Mouse (Mus musculus) hindbrain, embryonic 14.5 days (tissue): ENCODE results near the gene Tead4. TPM values are rescaled to one million over a fixed set of nuclear protein-coding genes. Genes with fewer than 3 reads are reported as not detected.
A peak's percentile ranks its signal among the peaks of the same experiment; 100 is the strongest.

Experiments used
- ATAC-seq: fragments of 200-750 bp; cut with Nextera tagmentation; 2 replicates; pipeline ENCODE4 v1.8.0; 2017; ENCODE audit warnings: moderate number of reproducible peaks, mild to moderate bottlenecking, moderate TSS enrichment, moderate library complexity; ENCODE audit not compliant: low FRiP score
- DNase-seq: peaks from one replicate; pipeline ENCODE4 v3.0.0-alpha.2; 2015; ENCODE audit warnings: low spot score
- H3K27ac ChIP-seq: fragments of 300-500 bp; sonication (generic); 2 replicates; pipeline ENCODE4 v1.5.1; 2014; ENCODE audit warnings: mild to moderate bottlenecking, moderate library complexity
- H3K27me3 ChIP-seq: fragments of 300-500 bp; sonication (generic); 2 replicates; pipeline ENCODE4 v1.6.1; 2014; ENCODE audit warnings: mild to moderate bottlenecking, low read length, mixed read lengths; ENCODE audit not compliant: control insufficient read depth, insufficient read depth
- H3K36me3 ChIP-seq: fragments of 300-500 bp; sonication (generic); replicated peaks from 2 replicates; pipeline ENCODE4 v1.6.1; 2014; ENCODE audit not compliant: control insufficient read depth, insufficient read depth
- H3K4me1 ChIP-seq: fragments of 300-500 bp; sonication (generic); replicated peaks from 2 replicates; pipeline ENCODE4 v1.6.1; 2014; ENCODE audit warnings: antibody characterized with exemption, low read length, mixed read lengths; ENCODE audit not compliant: control insufficient read depth, insufficient read depth
- H3K4me2 ChIP-seq: fragments of 300-500 bp; sonication (generic); replicated peaks from 2 replicates; pipeline ENCODE4 v1.6.1; 2014; ENCODE audit warnings: mild to moderate bottlenecking, moderate library complexity
- H3K4me3 ChIP-seq: fragments of 300-500 bp; sonication (generic); replicated peaks from 2 replicates; pipeline ENCODE4 v1.5.1; 2014; ENCODE audit warnings: mild to moderate bottlenecking, low read length
- H3K9ac ChIP-seq: fragments of 300-500 bp; sonication (generic); 2 replicates; pipeline ENCODE4 v1.6.1; 2014
- H3K9me3 ChIP-seq: fragments of 300-500 bp; sonication (generic); 2 replicates; pipeline ENCODE4 v1.6.1; 2016; ENCODE audit warnings: low read length; ENCODE audit not compliant: control insufficient read depth
- WGBS: fragments of 180-500 bp; shearing (Covaris S2); extraction: QIAGEN DNeasy Blood & Tissue Kit; methylation state at CpG from one replicate; pipeline ENCODE4 v1.1.7; 2014; 5-methylcytosine and 5-hydroxymethylcytosine counted together
- polyA plus RNA-seq: library from polyadenylated mRNA; unstranded; fragments of >200 nt; fragmentation: Nextera tagmentation; extraction: Ambion mirVana; gene quantifications from 2 replicates; pipeline ENCODE4 v1.2.1, GENCODE M21; 2014

The Tead4 gene
- polyA plus RNA-seq, 1 experiment from 2014 or later: 0.32 TPM

DNA sequence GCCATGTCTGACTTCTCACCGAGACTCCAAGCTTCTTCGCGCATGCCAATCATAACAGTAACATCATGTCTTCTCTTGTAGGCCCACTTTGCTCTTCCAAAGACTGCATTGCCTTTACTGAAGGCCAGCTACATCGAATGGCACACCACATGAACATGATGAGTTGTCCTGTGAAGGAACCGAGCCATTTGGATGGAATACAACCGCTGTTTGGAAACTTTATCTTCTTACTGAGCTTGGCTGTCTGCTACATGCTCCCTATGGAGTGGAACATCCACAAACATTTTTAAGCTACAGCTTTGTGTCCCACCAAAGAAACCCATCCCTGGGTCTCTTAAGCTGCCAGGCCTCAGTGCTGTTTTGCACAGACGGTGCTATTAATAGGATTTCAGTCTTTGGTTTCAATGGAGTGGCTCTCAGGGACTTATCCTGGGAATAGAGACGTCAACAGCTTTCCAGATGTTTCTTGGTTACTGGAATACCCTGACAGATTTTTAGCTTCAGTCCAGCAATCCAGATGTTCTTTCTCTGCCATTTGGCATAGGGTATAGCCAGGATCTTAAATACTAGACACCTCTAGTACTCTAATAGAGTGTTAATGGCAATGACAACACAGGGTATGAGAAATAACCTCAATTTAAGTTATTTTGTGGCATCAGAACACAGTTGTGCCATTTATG is 92.0 kb downstream of the Tead4 start:
- H3K36me3 ChIP-seq: no peaks in the 10 kb centered on the region
- no peak overlapping the region for H3K4me3 ChIP-seq
- no peak overlapping the region for H3K27ac ChIP-seq
- no peak overlapping the region for H3K9ac ChIP-seq
- H3K27me3 ChIP-seq: no peaks in the 10 kb centered on the region
- DNase-seq (peak; percentile 11), ATAC-seq (no peak)
- no peaks in the 10 kb centered on the region for H3K9me3 ChIP-seq
- H3K4me1 ChIP-seq: no peaks in the 10 kb centered on the region
- no peak overlapping the region for H3K4me2 ChIP-seq
- 91% methylated on average over 8 of the region's 8 CpGs for WGBS

DNA sequence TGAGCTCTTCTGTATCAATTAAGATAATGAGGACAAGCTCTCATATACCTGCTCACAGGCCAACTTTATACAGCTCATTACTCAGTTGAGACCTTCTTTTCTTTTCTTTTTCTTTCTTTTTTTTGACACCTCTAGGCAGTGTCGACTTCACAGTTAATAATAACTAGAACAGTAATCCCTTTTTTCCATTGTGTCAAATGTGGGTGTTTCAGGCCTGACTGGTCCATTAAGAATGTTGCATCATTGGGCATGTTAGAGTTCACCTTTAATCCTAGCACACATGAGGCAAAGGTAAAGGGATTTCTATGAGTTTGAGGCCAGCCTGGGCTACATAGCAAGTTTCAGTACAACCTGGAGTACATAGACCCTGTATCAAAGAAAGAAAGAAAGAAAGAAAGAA is 97.1 kb downstream of the Tead4 start:
- Histone ChIP-seq H3K27me3 (no peaks in the 10 kb centered on the region), H3K9me3 (no peaks in the 10 kb centered on the region), H3K4me2 (no peak overlapping the region), H3K36me3 (no peaks in the 10 kb centered on the region), H3K4me1 (0 out of 2 replicates have a peak, but pooled peaks cover 4% of the 10 kb centered on the region), H3K27ac (no peak overlapping the region), H3K9ac (no peak overlapping the region), H3K4me3 (no peak overlapping the region)
- no peak for ATAC-seq
- no peak for DNase-seq
- 63% methylated on average over 1 of the region's 1 CpGs for WGBS

DNA sequence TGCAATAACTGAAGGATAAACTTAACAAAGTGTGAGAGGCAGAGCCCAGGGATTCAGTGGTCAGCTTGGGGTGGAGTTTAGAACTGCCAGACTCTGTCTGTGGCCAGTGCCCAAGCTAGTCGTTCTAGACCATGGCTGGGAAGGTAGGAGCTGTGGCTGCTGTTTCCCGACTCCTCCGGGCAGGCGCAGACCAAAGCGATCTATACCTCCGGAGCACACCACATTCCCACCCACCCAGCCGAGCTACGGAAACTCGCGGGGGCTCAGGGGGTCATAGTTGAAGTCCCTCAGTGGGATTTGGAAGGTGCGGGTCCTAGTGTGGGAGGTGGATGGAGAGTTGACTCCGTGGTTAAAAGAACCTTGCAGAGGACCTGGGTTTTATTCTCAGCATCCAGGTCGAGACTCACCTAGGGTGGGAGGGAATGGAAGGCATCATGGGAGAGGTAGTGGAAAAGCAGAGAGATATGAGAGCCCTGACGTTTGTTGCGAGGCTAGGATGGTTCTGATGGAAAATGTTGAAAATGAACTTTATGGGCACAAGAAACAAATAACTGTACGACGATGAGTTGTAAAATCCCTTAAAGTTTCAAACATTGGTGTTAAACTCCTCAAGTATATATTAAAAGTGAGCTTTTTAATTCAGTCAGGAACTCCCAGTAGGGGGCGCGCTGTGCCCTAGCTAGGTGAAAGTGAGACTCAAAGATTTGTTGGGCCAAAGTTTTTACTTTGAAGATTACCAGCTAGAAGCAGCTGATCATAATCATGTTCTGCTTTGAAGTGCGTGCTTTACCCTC is 99.6 kb downstream of the Tead4 start:
- no peaks in the 10 kb centered on the region for H3K9me3 ChIP-seq
- no peaks in the 10 kb centered on the region for H3K27me3 ChIP-seq
- peak overlapping the region; percentile 87 for H3K4me2 ChIP-seq
- 0 out of 2 replicates have a peak, but pooled peaks cover 4% of the 10 kb centered on the region for H3K4me1 ChIP-seq
- no peaks in the 10 kb centered on the region for H3K36me3 ChIP-seq
- no peak overlapping the region for H3K27ac ChIP-seq
- DNase-seq (peak; percentile 75), ATAC-seq (no peak)
- WGBS: under 1% methylated on average over 20 of the region's 20 CpGs
- peak overlapping the region; percentile 45 for H3K9ac ChIP-seq
- H3K4me3 ChIP-seq: peak overlapping the region; percentile 58

DNA sequence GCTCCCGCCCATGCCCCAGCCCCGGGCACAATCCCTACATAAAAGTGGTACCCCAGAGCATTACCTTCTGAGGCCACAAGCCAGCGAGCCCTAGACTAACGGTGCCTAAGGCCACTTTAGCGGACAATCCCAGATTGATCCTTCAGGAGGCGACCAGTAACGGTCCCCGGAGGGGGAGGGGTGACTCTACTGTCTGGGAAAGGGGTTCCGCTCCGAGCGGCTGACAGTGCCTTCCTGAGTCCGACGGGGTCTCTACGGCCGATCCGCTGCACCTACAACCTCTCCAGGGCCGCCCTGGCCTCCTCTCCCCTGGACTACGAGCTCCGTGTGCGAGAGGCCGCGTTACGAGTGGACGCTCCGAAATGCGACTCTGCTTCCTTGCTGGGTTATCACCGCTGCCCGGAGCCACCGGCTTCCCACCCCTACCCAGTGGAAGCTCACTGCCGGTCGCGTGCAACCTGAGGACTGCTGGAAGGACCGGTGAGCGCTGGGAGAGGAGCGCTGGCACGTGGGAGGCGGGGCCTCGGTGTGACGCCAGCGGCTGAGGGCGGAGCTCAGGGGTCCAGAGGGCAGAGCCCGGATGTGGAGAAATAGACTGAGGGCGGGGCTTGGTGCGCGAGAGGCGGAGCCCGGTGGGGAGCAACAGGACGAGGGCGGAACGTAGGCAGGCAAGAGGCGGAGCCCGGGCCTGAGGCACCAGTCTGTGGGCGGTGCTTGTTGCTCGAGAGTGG is 100.3 kb downstream of the Tead4 start:
- ATAC-seq: peak; percentile 99
- Histone ChIP-seq H3K36me3 (no peaks in the 10 kb centered on the region), H3K4me2 (peak overlapping the region; percentile 87), H3K4me1 (0 out of 2 replicates have a peak, but pooled peaks cover 4% of the 10 kb centered on the region), H3K27me3 (no peaks in the 10 kb centered on the region), H3K4me3 (peak overlapping the region; percentile 58), H3K27ac (no peak overlapping the region), H3K9me3 (no peaks in the 10 kb centered on the region), H3K9ac (peak overlapping the region; percentile 64)
- WGBS: under 1% methylated on average over 54 of the region's 54 CpGs
- peak; percentile 96 for DNase-seq

DNA sequence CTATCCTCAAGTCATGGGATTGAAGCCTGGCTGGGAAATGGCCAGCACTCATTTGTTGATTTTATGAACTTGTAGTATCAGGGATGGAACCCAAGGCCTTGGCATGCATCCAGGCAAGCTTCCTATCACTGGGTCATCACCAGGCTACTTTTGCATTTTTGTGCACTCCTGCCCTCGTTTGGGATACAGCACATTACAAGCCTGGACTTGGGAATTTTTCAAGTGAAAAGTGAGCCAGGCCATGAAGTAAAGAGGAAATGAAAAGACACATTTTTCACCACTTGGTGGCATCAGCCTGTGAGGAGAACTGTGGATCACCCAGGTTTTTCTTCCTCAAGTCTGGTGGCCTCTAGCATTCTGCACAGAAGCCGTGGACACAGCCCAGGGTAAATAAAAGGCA is 117.1 kb downstream of the Tead4 start:
- WGBS: 65% methylated on average over 2 of the region's 2 CpGs
- no peak overlapping the region for H3K4me3 ChIP-seq
- H3K36me3 ChIP-seq: no peaks in the 10 kb centered on the region
- DNase-seq: no peak
- no peaks in the 10 kb centered on the region for H3K4me1 ChIP-seq
- H3K9ac ChIP-seq: no peak overlapping the region
- no peaks in the 10 kb centered on the region for H3K9me3 ChIP-seq
- H3K27me3 ChIP-seq: no peaks in the 10 kb centered on the region
- no peak for ATAC-seq
- H3K4me2 ChIP-seq: no peak overlapping the region
- no peak overlapping the region for H3K27ac ChIP-seq

DNA sequence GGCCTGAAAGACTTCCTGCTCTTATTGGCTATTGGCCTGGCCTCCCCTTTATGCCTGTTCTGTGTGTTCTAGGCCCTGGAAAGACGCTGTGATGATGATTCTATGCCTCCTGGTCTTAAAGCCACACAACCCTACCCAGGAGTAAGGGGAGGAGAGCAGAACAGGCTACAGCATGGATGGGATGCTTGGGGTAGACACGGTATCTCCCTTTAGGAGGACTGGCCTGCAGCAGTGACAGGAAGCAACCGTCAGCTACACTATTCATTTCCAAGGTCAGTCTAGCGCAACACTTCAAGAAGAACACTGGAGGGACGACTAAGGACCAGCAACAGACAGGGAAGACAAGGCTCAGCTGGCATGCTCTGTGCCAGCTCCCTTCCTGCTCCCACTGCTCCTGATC is 119.4 kb downstream of the Tead4 start:
- H3K9ac ChIP-seq: no peak overlapping the region
- H3K4me1 ChIP-seq: no peaks in the 10 kb centered on the region
- DNase-seq: no peak
- no peak overlapping the region for H3K4me3 ChIP-seq
- no peak overlapping the region for H3K27ac ChIP-seq
- H3K36me3 ChIP-seq: no peaks in the 10 kb centered on the region
- H3K4me2 ChIP-seq: no peak overlapping the region
- 69% methylated on average over 5 of the region's 5 CpGs for WGBS
- ATAC-seq: no peak
- H3K9me3 ChIP-seq: no peaks in the 10 kb centered on the region
- H3K27me3 ChIP-seq: no peaks in the 10 kb centered on the region

DNA sequence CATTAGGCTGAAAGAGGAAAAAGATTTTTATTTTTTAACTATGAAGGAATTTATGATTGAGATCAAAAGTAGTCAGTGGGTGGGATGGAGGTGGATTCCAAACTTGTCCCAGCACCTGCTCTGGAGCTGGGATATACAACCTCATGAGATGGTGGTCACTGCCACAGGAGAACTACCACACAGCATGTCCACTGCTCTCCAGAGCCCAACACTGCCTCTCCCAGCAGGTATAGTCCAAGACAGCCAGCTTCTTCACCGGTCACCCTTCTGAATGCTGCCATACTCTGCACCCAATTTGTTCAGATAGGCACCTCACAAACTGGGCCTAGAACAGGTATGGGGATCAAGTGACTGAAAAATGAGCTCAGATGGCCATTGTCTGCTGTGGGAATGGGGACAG is 121.0 kb downstream of the Tead4 start:
- Histone ChIP-seq H3K27me3 (no peaks in the 10 kb centered on the region), H3K9ac (no peak overlapping the region)

DNA sequence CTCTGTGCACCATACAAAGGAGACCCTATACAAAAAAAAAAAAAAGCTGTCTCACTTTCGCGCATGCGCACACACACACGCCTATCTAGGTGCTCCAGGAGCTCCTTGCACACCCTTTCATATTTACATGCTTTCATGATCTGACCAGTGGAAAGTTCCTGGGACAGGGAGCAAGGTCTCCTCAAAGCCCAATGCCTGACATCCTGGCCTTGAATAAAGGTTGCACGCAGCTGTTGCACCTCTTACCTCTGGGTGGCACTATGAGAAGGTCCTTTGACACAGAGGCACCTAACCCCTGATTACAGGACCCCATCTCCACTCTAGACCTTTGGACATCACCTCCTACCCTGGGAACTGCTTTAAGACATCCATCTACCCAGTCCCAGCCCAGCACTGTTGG is 121.4 kb downstream of the Tead4 start:
- Histone ChIP-seq H3K4me2 (no peak overlapping the region), H3K36me3 (no peaks in the 10 kb centered on the region), H3K9ac (no peak overlapping the region), H3K4me1 (no peaks in the 10 kb centered on the region), H3K27ac (no peak overlapping the region), H3K27me3 (no peaks in the 10 kb centered on the region), H3K9me3 (no peaks in the 10 kb centered on the region), H3K4me3 (no peak overlapping the region)
- ATAC-seq (no peak), DNase-seq (no peak)
- WGBS: 64% methylated on average over 5 of the region's 5 CpGs

More for the DNA sequence above, 121.0 kb downstream of the Tead4 start:
- Histone ChIP-seq H3K36me3 (no peaks in the 10 kb centered on the region), H3K4me2 (no peak overlapping the region), H3K27ac (no peak overlapping the region), H3K4me3 (no peak overlapping the region), H3K4me1 (no peaks in the 10 kb centered on the region), H3K9me3 (no peaks in the 10 kb centered on the region)
- DNase-seq (no peak), ATAC-seq (no peak)
- 100% methylated on average over 1 of the region's 1 CpGs for WGBS

DNA sequence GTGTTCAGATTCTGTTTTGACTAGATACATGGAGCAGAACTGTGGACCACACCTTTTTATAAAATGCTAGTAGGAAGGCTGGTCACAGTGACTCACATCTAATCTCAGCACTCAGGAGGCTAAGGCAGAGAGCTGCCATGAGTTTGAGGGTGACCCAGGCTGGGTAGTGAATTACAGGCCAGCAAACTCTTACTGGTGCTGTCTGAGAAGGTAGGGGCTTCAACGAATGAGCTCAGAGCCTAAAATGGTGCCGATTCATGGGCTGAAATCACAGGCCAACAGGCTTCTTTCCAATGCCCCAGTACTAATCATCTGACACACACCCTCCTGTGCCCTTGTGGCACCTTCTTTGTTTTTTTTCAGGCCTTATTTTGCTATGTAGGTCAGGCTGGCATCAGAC is 121.9 kb downstream of the Tead4 start:
- ATAC-seq (no peak), DNase-seq (no peak)
- Histone ChIP-seq H3K9me3 (no peaks in the 10 kb centered on the region), H3K4me2 (no peak overlapping the region), H3K4me1 (no peaks in the 10 kb centered on the region), H3K27ac (no peak overlapping the region), H3K4me3 (no peak overlapping the region), H3K9ac (no peak overlapping the region), H3K27me3 (no peaks in the 10 kb centered on the region), H3K36me3 (no peaks in the 10 kb centered on the region)
- 89% methylated on average over 2 of the region's 2 CpGs for WGBS
